Mouse (Mus musculus) liver, postnatal 0 days (tissue): ENCODE measurements at regions not wholly inside any gene's neighbourhood (a gene's known extent, or its start where the extent isn't known, plus 50 kb on each side); places are given as distances from the start of the nearest gene placed in this dataset.

Experiments
- CTCF ChIP-seq: sonication (generic); IDR thresholded peaks from 2 replicates; pipeline ENCODE4 v1.5.1; 2016; ENCODE audit warnings: antibody characterized with exemption, low read depth
- EP300 ChIP-seq: IDR thresholded peaks from 2 replicates; pipeline ENCODE4 v1.6.1; 2016; ENCODE audit warnings: antibody characterized with exemption, low read depth, mild to moderate bottlenecking

- TF ChIP-seq CTCF = no peak
- no peak for TF ChIP-seq EP300
Measured at GRCm38 (mm10) chr12:25453356-25453755, 356.4 kb upstream of the Id2 start.
